Mouse (Mus musculus) small intestine, adult 2 months (tissue): ENCODE measurements at regions not wholly inside any gene's neighbourhood (a gene's known extent, or its start where the extent isn't known, plus 50 kb on each side); places are given as distances from the start of the nearest gene placed in this dataset.

ENCODE experiments used
- H3K27ac ChIP-seq: fragments of 200-500 bp; 2 replicates; pipeline ENCODE4 v1.5.1; 2012; ENCODE audit warnings: low read depth, low read length, control low read depth, inconsistent platforms; ENCODE audit not compliant: insufficient read depth
- H3K27me3 ChIP-seq: fragments of 200-500 bp; 2 replicates; pipeline ENCODE4 v1.6.1; 2012; ENCODE audit warnings: mild to moderate bottlenecking, moderate library complexity, low read length, inconsistent platforms; ENCODE audit not compliant: control insufficient read depth, insufficient read depth
- H3K36me3 ChIP-seq: fragments of 200-500 bp; 2 replicates; pipeline ENCODE4 v1.6.1; 2012; ENCODE audit warnings: mild to moderate bottlenecking, low read length, control low read depth, inconsistent platforms; ENCODE audit not compliant: control insufficient read depth, insufficient read depth
- H3K4me1 ChIP-seq: fragments of 200-500 bp; 2 replicates; pipeline ENCODE4 v1.6.1; 2012; ENCODE audit warnings: low read length, inconsistent platforms, mixed read lengths; ENCODE audit not compliant: control insufficient read depth, insufficient read depth, insufficient read length
- H3K4me3 ChIP-seq: fragments of 200-500 bp; 2 replicates; pipeline ENCODE4 v1.5.1; 2012; ENCODE audit warnings: low read depth, mild to moderate bottlenecking, control low read depth, inconsistent platforms, low read length, moderate library complexity
- CTCF ChIP-seq: fragments of 200-500 bp; IDR thresholded peaks from 2 replicates; pipeline ENCODE4 v1.5.1; 2012; ENCODE audit warnings: low read depth, mild to moderate bottlenecking, control low read depth, inconsistent platforms, low read length, moderate library complexity, mixed read lengths; ENCODE audit not compliant: insufficient replicate concordance, insufficient read length; ENCODE audit errors: extremely low read depth
- POLR2A ChIP-seq: fragments of 200-500 bp; IDR thresholded peaks from 2 replicates; pipeline ENCODE4 v1.6.1; 2012; ENCODE audit warnings: low read depth, mild to moderate bottlenecking, control low read depth, inconsistent platforms, low read length, moderate library complexity
- WGBS: fragments of 180-500 bp; shearing (Covaris S2); methylation state at CpG from one replicate; pipeline ENCODE4 v1.1.7; 2018; 5-methylcytosine and 5-hydroxymethylcytosine counted together

GRCm38 (mm10) chr15:32061573-32061972 lies 115.5 kb upstream of the Tas2r119 start:
- H3K27ac ChIP-seq: no peak overlapping the region
- no peaks in the 10 kb centered on the region for H3K36me3 ChIP-seq
- TF ChIP-seq POLR2A (no peak), CTCF (no peak)
- H3K4me1 ChIP-seq: no peaks in the 10 kb centered on the region
- 68% methylated on average over 4 of the region's 4 CpGs for WGBS
- H3K27me3 ChIP-seq: no peaks in the 10 kb centered on the region
- H3K4me3 ChIP-seq: no peak overlapping the region

DNA sequence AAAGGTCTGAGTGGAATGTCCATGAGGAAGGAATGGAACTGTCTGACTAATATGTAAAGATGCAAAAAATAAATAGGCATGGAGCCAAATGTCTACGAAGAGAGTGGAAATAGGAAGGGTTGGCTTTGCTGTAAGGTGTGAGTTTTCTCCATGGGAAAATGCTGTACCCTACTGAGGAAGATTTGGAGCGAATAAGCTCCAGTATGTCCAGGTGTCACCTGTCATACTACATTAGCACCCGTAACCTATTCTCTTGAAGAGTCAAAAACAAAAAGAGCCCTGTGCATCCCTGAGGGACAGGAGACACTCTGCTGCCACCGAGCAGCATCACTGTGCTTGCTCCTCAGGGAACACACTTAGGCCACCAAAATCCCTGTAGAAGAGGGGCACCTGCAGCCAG lies 95.0 kb upstream of the Tas2r119 start:
- WGBS: 83% methylated on average over 4 of the region's 4 CpGs
- H3K27ac ChIP-seq: no peak overlapping the region
- no peaks in the 10 kb centered on the region for H3K36me3 ChIP-seq
- H3K27me3 ChIP-seq: no peaks in the 10 kb centered on the region
- H3K4me3 ChIP-seq: no peak overlapping the region
- TF ChIP-seq POLR2A: no peak
- no peak for TF ChIP-seq CTCF
- no peaks in the 10 kb centered on the region for H3K4me1 ChIP-seq

GRCm38 (mm10) chr15:32093889-32094288 lies 83.2 kb upstream of the Tas2r119 start:
- no peaks in the 10 kb centered on the region for H3K36me3 ChIP-seq
- no peaks in the 10 kb centered on the region for H3K27me3 ChIP-seq
- no peak overlapping the region for H3K4me3 ChIP-seq
- no peak overlapping the region for H3K27ac ChIP-seq
- TF ChIP-seq POLR2A (no peak), CTCF (no peak)
- WGBS: 69% methylated on average over 11 of the region's 11 CpGs
- H3K4me1 ChIP-seq: no peaks in the 10 kb centered on the region

GRCm38 (mm10) chr15:32095554-32095953 lies 81.5 kb upstream of the Tas2r119 start:
- Histone ChIP-seq H3K4me1 (no peaks in the 10 kb centered on the region), H3K36me3 (no peaks in the 10 kb centered on the region), H3K4me3 (no peak overlapping the region), H3K27ac (no peak overlapping the region), H3K27me3 (no peaks in the 10 kb centered on the region)
- 61% methylated on average over 1 of the region's 1 CpGs for WGBS
- TF ChIP-seq CTCF: no peak
- no peak for TF ChIP-seq POLR2A

GRCm38 (mm10) chr15:32110659-32111058 lies 66.4 kb upstream of the Tas2r119 start:
- no peak for TF ChIP-seq CTCF
- no peak for TF ChIP-seq POLR2A
- Histone ChIP-seq H3K4me1 (no peaks in the 10 kb centered on the region), H3K4me3 (no peak overlapping the region), H3K36me3 (no peaks in the 10 kb centered on the region), H3K27me3 (no peaks in the 10 kb centered on the region), H3K27ac (no peak overlapping the region)
- 89% methylated on average over 2 of the region's 2 CpGs for WGBS
